Mouse (Mus musculus): ENCODE measurements around the gene Mtfp1.

DNA sequence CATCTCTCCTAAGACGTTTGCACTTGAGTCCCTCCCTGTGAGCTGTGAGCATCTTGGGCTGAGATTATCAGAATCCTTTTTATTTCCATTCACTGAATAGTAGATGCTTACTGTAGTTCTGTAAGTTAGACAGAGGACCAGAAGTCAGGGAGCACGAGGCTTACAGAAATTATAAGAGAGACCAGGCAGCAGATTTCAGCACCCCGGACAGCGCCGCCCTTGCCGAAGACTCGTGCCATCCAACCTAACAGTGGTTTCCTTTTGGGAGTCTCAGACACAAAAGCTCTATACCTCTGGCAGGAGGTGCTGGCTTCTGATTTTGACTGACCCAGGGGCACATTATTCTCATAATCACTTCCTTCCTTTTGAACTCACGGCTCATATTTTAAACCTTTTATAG lies 18.6 kb downstream of the Mtfp1 start:
- TF ChIP-seq POLR2A (IDR thresholded peaks at IDR 0.05; ENCODE audit: insufficient read depth, low read depth, low read length) = no peak
- no peak for TF ChIP-seq EP300 (IDR thresholded peaks at IDR 0.05; ENCODE audit: insufficient read depth, low read depth, low read length)
